Mouse (Mus musculus) lung, embryonic 15.5 days (tissue): ENCODE measurements around the gene Adprhl2. TPM values are rescaled to one million over a fixed set of nuclear protein-coding genes. Genes with fewer than 3 reads are reported as not detected.

Source experiments
- ATAC-seq: fragments of 200-750 bp; cut with Nextera tagmentation; 2 replicates; pipeline ENCODE4 v1.8.0; 2017; ENCODE audit warnings: moderate number of reproducible peaks, borderline replicate concordance; ENCODE audit not compliant: low FRiP score, low TSS enrichment; ENCODE audit errors: extremely low read depth
- H3K27ac ChIP-seq: fragments of 300-500 bp; sonication (generic); 2 replicates; pipeline ENCODE4 v1.5.1; 2015; ENCODE audit warnings: moderate library complexity, mild to moderate bottlenecking, inconsistent platforms
- H3K27me3 ChIP-seq: fragments of 300-500 bp; sonication (generic); 2 replicates; pipeline ENCODE4 v1.6.1; 2015; ENCODE audit warnings: inconsistent platforms
- H3K36me3 ChIP-seq: fragments of 300-500 bp; sonication (generic); 2 replicates; pipeline ENCODE4 v1.6.1; 2015; ENCODE audit warnings: inconsistent platforms
- H3K4me1 ChIP-seq: fragments of 300-500 bp; sonication (generic); 2 replicates; pipeline ENCODE4 v1.6.1; 2015; ENCODE audit warnings: inconsistent platforms
- H3K4me2 ChIP-seq: fragments of 300-500 bp; sonication (generic); 2 replicates; pipeline ENCODE4 v1.6.1; 2015; ENCODE audit warnings: inconsistent platforms, mild to moderate bottlenecking, moderate library complexity
- H3K4me3 ChIP-seq: fragments of 300-500 bp; sonication (generic); 2 replicates; pipeline ENCODE4 v1.5.1; 2015; ENCODE audit warnings: mild to moderate bottlenecking, inconsistent platforms
- H3K9ac ChIP-seq: fragments of 300-500 bp; sonication (generic); 2 replicates; pipeline ENCODE4 v1.6.1; 2015; ENCODE audit warnings: inconsistent platforms
- H3K9me3 ChIP-seq: fragments of 300-500 bp; sonication (generic); 2 replicates; pipeline ENCODE4 v1.6.1; 2016; ENCODE audit warnings: inconsistent platforms
- WGBS: fragments of 180-500 bp; shearing (Covaris S2); methylation state at CpG from one replicate; pipeline ENCODE4 v1.1.7; 2015; 5-methylcytosine and 5-hydroxymethylcytosine counted together
- polyA plus RNA-seq: library from polyadenylated mRNA; unstranded; fragments of >200 nt; fragmentation: Nextera tagmentation; extraction: Ambion mirVana; gene quantifications from 2 replicates; pipeline ENCODE4 v1.2.1, GENCODE M21; 2015

The Adprhl2 gene
- polyA plus RNA-seq, 1 experiment from 2014 or later, result 68.6 TPM

DNA sequence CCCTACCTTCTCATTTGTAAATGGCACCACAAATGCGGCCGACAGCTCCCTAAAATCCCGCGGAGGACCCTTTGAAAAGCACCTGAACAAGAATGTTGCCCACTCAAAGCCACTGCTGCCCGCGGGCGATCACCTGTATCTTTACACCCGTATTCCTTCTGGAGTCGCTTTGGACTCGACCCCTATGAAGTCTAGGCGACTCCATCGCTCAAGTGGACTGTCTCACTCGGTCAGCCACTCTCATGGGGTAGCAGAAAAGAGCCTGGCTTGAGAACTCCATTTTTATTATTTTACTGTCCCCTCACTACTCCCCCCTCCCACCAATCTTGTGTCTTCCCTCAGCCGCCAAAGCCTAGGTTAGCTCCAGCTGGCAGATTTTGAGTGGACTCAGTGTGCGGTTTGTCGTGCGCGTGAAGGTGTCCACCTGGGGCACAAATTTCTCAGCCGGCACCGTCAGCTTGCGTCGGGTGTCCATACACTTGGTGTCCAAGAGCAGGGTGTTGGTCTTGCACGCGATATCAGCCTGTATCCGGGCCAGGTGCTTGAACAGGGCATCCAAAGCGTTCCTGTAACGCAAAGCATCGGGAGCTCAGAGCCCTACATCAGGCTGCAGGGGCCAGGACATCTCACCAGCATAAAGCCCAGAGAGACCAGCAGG, 480 bp upstream of the Adprhl2 start:
- no peak overlapping the region; the same call in 1 of the 2 replicates for H3K9ac ChIP-seq
- H3K4me3 ChIP-seq, result peak overlapping the region; percentile 87
- peak; percentile 28 for ATAC-seq
- peaks cover 18% of the 10 kb centered on the region; the same call in 1 of the 2 replicates for H3K4me1 ChIP-seq
- H3K36me3 ChIP-seq, result peaks cover 15% of the 10 kb centered on the region
- H3K27me3 ChIP-seq, result peaks cover 6% of the 10 kb centered on the region; the same call in 1 of the 2 replicates
- H3K27ac ChIP-seq, result no peak overlapping the region
- H3K4me2 ChIP-seq, result peak overlapping the region; percentile 82
- 48% methylated on average over 28 of the region's 28 CpGs for WGBS
- H3K9me3 ChIP-seq, result no peaks in the 10 kb centered on the region

DNA sequence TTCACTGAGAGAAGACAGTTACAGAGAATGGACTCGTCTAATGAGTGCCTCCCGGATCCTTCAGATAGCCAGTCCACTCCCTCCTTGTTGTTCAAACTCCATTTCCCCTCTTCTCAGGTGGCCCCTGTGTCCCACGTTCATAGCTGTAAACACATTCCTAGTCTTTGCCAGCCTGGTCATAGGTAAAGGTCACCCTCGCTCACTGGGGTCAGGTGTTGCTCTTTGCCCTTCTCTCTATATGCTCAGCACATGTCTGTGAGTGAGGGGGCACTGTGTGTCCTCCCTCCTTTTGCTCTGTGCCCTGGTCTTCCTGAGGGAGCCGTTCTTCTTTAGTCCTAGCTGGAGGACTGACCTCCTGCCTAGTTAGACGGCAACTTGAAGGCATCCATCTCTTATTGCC, 1.7 kb downstream of the Adprhl2 start:
- Histone ChIP-seq H3K4me1 (peaks cover 10% of the 10 kb centered on the region; the same call in 1 of the 2 replicates), H3K9ac (no peak overlapping the region), H3K4me2 (no peak overlapping the region), H3K27me3 (peaks cover 6% of the 10 kb centered on the region; the same call in 1 of the 2 replicates), H3K9me3 (no peaks in the 10 kb centered on the region), H3K27ac (no peak overlapping the region), H3K36me3 (peaks cover 31% of the 10 kb centered on the region), H3K4me3 (no peak overlapping the region)
- no peak for ATAC-seq
- 81% methylated on average over 6 of the region's 6 CpGs for WGBS

DNA sequence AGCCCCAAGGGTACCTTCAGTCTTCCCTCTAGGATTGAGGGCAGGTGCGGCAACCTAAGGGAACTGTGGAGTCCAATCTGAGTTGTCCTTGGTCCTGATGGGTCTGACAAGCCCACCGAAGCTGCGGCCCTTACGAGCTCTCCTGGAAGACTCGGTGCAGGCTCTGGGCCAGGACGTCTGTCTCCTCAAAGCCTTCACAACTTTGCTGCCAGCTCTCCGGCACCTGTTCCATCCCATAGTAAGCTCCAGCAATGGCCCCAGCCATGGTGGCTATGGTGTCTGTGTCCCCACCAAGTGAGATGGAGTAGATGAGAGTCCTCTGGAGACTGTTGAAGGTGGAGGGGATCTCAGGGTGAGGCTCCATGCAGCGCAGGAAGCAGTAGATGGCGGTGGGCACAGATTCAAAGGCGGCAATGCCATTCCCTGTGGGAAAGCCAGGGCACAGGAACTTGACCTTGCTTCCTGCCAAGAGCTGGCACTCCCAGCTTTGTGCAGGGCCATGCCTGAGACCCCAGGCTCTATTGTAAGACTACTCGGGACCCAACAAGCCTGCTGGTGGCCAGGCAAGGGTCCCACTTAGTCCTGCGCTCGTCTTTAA, 5.0 kb downstream of the Adprhl2 start:
- WGBS, result 95% methylated on average over 13 of the region's 13 CpGs
- H3K4me1 ChIP-seq, result peaks cover 10% of the 10 kb centered on the region; the same call in 1 of the 2 replicates
- no peak overlapping the region for H3K27ac ChIP-seq
- no peaks in the 10 kb centered on the region for H3K27me3 ChIP-seq
- no peak for ATAC-seq
- no peak overlapping the region for H3K4me3 ChIP-seq
- H3K9me3 ChIP-seq, result no peaks in the 10 kb centered on the region
- H3K9ac ChIP-seq, result no peak overlapping the region
- no peak overlapping the region for H3K4me2 ChIP-seq
- H3K36me3 ChIP-seq, result peaks cover 31% of the 10 kb centered on the region

DNA sequence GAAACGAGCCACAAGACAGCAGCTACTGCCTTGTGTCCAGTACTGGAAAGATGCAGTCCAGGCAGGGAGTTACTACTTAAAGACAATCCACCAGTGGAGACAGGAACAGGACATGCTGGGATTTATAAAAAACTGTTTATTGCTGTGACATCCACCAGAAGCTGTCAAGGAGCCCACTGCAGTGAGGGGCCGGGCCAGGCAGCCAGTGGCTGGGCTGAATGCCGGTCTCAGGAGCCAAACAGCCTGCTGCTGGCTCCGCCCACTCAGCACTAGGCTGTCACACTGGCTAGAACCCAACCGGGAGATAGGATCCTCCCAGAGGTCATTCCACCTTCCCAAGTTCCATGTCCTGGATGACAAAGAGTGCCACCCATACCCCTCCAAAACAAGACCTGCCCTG, 5.6 kb downstream of the Adprhl2 start:
- no peak for ATAC-seq
- Histone ChIP-seq H3K4me3 (no peak overlapping the region), H3K9ac (no peak overlapping the region), H3K27ac (no peak overlapping the region), H3K9me3 (no peaks in the 10 kb centered on the region), H3K36me3 (peaks cover 31% of the 10 kb centered on the region), H3K27me3 (no peaks in the 10 kb centered on the region), H3K4me2 (no peak overlapping the region), H3K4me1 (peaks cover 10% of the 10 kb centered on the region; the same call in 1 of the 2 replicates)
- WGBS, result 32% methylated on average over 5 of the region's 5 CpGs

DNA sequence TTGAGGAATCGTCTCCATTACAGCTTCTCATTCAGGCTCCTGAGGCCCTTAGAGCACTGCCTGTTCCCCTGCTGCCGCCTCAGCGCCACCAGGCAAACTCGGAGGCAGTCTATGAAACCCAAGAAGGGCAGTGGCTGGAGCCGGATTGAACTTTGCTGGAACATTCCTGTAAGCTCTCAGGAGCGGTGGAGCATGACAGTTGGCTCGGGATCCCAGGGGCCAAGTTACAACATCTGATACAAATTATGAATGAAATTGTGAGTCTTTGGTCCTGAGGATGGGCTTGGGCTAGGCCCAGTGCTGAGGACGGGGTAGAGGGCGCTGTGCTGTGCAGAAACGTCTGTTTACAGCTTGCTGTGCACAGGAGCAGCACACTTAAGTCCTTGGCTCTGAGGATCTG, 7.1 kb downstream of the Adprhl2 start:
- no peak for ATAC-seq
- no peaks in the 10 kb centered on the region for H3K27me3 ChIP-seq
- H3K4me1 ChIP-seq, result peaks cover 4% of the 10 kb centered on the region; the same call in 1 of the 2 replicates
- H3K36me3 ChIP-seq, result peaks cover 31% of the 10 kb centered on the region
- WGBS, result 55% methylated on average over 10 of the region's 10 CpGs
- H3K9me3 ChIP-seq, result no peaks in the 10 kb centered on the region
- no peak overlapping the region for H3K4me2 ChIP-seq
- H3K4me3 ChIP-seq, result no peak overlapping the region
- H3K27ac ChIP-seq, result no peak overlapping the region
- H3K9ac ChIP-seq, result no peak overlapping the region

- no peak overlapping the region for H3K4me3 ChIP-seq
- no peaks in the 10 kb centered on the region for H3K27me3 ChIP-seq
- H3K9ac ChIP-seq, result no peak overlapping the region
- H3K4me1 ChIP-seq, result peaks cover 4% of the 10 kb centered on the region; the same call in 1 of the 2 replicates
- H3K36me3 ChIP-seq, result peaks cover 29% of the 10 kb centered on the region
- 45% methylated on average over 5 of the region's 5 CpGs for WGBS
- no peaks in the 10 kb centered on the region for H3K9me3 ChIP-seq
- ATAC-seq, result no peak; the same call in 1 of the 2 replicates
- no peak overlapping the region for H3K4me2 ChIP-seq
- no peak overlapping the region for H3K27ac ChIP-seq
Observed at GRCm38 (mm10) chr4:126313202-126313601, 8.3 kb downstream of the Adprhl2 start.

- Histone ChIP-seq H3K9me3 (no peaks in the 10 kb centered on the region), H3K9ac (no peak overlapping the region), H3K4me2 (no peak overlapping the region), H3K4me3 (no peak overlapping the region), H3K4me1 (peaks cover 4% of the 10 kb centered on the region; the same call in 1 of the 2 replicates), H3K27me3 (no peaks in the 10 kb centered on the region), H3K36me3 (peaks cover 13% of the 10 kb centered on the region), H3K27ac (no peak overlapping the region)
- no peak for ATAC-seq
- WGBS, result 85% methylated on average over 16 of the region's 16 CpGs
Observed at GRCm38 (mm10) chr4:126311566-126312200, 9.8 kb downstream of the Adprhl2 start.

DNA sequence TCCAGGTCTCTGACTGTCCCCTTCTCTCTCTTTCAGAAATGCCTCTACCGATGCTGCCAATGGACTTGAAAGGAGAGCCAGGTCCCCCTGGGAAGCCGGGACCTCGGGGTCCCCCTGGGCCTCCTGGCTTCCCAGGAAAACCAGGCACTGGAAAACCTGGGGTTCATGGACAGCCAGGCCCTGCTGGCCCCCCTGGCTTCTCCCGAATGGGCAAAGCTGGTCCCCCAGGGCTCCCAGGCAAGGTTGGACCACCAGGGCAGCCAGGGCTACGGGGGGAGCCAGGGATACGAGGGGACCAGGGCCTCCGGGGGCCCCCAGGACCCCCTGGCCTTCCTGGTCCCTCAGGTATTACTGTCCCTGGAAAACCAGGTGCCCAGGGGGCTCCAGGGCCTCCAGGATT, 11.2 kb downstream of the Adprhl2 start:
- Histone ChIP-seq H3K4me2 (no peak overlapping the region), H3K36me3 (no peaks in the 10 kb centered on the region), H3K9me3 (0 out of 2 replicates have a peak, but pooled peaks cover 3% of the 10 kb centered on the region), H3K4me1 (peaks cover 4% of the 10 kb centered on the region; the same call in 1 of the 2 replicates), H3K27ac (no peak overlapping the region), H3K27me3 (no peaks in the 10 kb centered on the region), H3K4me3 (no peak overlapping the region), H3K9ac (no peak overlapping the region)
- WGBS, result 70% methylated on average over 7 of the region's 7 CpGs
- no peak for ATAC-seq

- Histone ChIP-seq H3K27me3 (no peaks in the 10 kb centered on the region), H3K4me3 (no peak overlapping the region), H3K36me3 (no peaks in the 10 kb centered on the region), H3K9me3 (0 out of 2 replicates have a peak, but pooled peaks cover 3% of the 10 kb centered on the region), H3K4me2 (peak overlapping the region; percentile 42), H3K27ac (no peak overlapping the region), H3K9ac (no peak overlapping the region), H3K4me1 (peaks cover 4% of the 10 kb centered on the region; the same call in 1 of the 2 replicates)
- ATAC-seq, result peak; percentile 51; the same call in 1 of the 2 replicates
- WGBS, result 2% methylated on average over 7 of the region's 7 CpGs
Observed at GRCm38 (mm10) chr4:126309922-126310309, 11.6 kb downstream of the Adprhl2 start.

- peaks cover 4% of the 10 kb centered on the region; the same call in 1 of the 2 replicates for H3K4me1 ChIP-seq
- no peak overlapping the region for H3K9ac ChIP-seq
- H3K4me2 ChIP-seq, result peak overlapping the region; percentile 42
- no peak overlapping the region for H3K4me3 ChIP-seq
- 17% methylated on average over 20 of the region's 20 CpGs for WGBS
- H3K27me3 ChIP-seq, result no peaks in the 10 kb centered on the region
- peak; percentile 21; the same call in 1 of the 2 replicates for ATAC-seq
- 0 out of 2 replicates have a peak, but pooled peaks cover 3% of the 10 kb centered on the region for H3K9me3 ChIP-seq
- H3K36me3 ChIP-seq, result no peaks in the 10 kb centered on the region
- H3K27ac ChIP-seq, result no peak overlapping the region
Observed at GRCm38 (mm10) chr4:126309211-126309921, 12.1 kb downstream of the Adprhl2 start.

DNA sequence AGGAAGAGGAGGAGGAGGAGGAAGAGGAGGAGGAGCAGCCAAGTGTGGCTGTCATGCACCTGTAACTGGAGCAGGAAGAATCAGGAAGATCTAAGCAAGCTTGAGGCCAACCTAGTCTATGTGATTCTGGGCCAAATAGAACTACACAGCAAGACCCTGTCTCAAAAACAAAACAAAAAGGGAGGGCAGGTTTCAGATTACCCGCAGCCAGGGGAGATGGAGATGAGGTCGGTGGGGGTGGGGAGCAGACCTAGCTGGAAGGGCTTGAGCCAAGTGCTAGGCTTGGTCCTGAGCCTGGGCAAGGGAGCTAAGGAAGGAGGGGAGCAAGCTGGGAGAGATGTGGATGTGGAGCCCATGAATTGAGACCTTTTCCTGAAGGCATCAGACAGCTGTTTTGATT, 14.7 kb downstream of the Adprhl2 start:
- Histone ChIP-seq H3K27ac (no peak overlapping the region), H3K9me3 (0 out of 2 replicates have a peak, but pooled peaks cover 3% of the 10 kb centered on the region), H3K36me3 (no peaks in the 10 kb centered on the region), H3K4me2 (no peak overlapping the region), H3K9ac (no peak overlapping the region), H3K4me3 (no peak overlapping the region), H3K27me3 (peaks cover 15% of the 10 kb centered on the region), H3K4me1 (peaks cover 8% of the 10 kb centered on the region)
- 9% methylated on average over 2 of the region's 2 CpGs for WGBS
- no peak for ATAC-seq
